Mouse (Mus musculus) embryonic stem cell, embryonic (primary cell): ENCODE data around the gene Eif6.

Experiments
- CTCF ChIA-PET, 4 experiments: fragments of 300-600 bp in 2 of 4; fragments of 350-600 bp in 2 of 4; sonication (Branson Sonifier 250); formaldehyde crosslinking; loops; one replicate each; lab custom pipeline; 2022; ENCODE audit warnings: inconsistent platforms in 2 of 4; lab: Charles Lee
- POLR2A ChIA-PET, 4 experiments: fragments of 300-600 bp in 2 of 4; fragments of 350-600 bp in 2 of 4; sonication (Branson Sonifier 250); formaldehyde crosslinking; loops; one replicate each; lab custom pipeline; 2022; ENCODE audit warnings: antibody characterized with exemption in 4 of 4, inconsistent platforms in 1 of 4; lab: Charles Lee

Gene Eif6

DNA sequence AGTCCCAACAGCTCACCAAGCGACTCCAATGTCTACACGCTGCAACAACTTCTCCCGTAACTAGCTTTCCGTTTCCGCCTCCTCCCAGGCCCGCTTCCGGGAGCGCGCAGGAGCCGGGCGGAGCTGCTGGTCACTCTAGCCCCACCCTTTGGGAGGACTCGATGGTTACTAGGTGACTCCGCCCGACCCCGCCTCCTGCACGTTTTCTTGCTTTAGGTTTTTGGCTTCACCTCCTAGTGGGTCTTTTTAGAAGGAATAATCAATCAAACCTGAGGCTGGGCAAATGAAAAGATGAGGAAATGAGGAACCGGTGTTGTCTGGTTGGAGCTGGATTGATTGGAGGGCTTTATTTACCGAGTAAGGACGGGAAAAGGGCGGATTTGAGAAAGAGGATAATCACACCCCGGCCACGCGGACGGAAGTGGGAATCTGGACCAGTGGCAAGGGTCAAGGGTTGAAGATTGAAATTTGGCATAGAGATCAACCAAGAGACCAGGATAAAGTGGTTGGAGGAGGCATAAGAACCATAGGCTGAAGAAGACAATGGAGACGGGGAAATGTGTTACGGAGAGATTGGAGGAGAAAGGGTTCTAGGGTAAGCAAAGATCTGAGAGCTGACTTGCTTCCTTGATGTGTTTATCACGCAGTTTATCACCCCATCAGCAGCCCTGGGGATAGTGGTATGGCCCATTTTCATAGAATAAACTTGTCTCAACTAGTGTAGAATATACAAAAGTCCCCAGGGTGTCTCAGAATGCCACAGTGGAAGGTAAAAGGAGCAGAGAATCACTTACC is at the start of gene Eif6:
Gene Eif6 (minus strand): TSS at position 296 of the 795 bp plus-strand sequence.
- ChIA-PET POLR2A (interaction anchor here (0.6 to 2.9 kb wide), 36 partner anchors 8 to 445 kb away, joined by 3 to 15 read pairs (median 4); partner anchors contain the start of genes Cep250 (in 2 of the 4), BC029722 (in 1 of the 4), Cpne1 (in 1 of the 4) and Fam83c (in 1 of the 4)), CTCF (interaction anchor here in 3 of 4 experiments (0.5 to 1.9 kb wide), 7 partner anchors 8 to 390 kb away, joined by 3 to 8 read pairs (median 4); partner anchors contain the start of gene BC029722 (in 1 of the 3))

DNA sequence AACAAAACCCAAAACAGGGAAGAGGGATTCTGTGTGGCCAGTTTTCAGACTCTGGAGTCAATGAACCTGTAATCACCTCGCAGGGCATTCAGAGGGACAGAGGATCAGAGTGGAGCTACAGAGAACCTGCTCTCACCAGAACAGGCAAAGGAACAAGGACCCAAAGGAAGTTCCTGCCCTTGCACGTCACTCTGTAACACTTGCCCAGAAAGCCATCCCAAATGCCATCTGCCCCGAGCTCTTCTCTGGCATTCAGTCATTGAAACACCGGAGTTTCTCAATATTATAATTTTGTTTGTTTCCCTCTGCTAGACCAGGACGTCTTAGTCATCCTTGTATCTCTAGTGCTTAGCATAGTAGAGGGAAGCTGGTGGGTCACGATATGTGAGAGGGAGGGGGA is 46.9 kb upstream of the Eif6 start:
- CTCF ChIA-PET = interaction anchor here in 1 of 4 experiments (1.4 kb wide), 1 partner anchor 10 kb away, joined by 4 read pairs; no protein-coding TSS in a partner anchor
- POLR2A ChIA-PET = interaction anchor here in 2 of 4 experiments (0.6 to 2.2 kb wide), 8 partner anchors 9 to 823 kb away, joined by 3 to 6 read pairs (median 4); no protein-coding TSS in a partner anchor

DNA sequence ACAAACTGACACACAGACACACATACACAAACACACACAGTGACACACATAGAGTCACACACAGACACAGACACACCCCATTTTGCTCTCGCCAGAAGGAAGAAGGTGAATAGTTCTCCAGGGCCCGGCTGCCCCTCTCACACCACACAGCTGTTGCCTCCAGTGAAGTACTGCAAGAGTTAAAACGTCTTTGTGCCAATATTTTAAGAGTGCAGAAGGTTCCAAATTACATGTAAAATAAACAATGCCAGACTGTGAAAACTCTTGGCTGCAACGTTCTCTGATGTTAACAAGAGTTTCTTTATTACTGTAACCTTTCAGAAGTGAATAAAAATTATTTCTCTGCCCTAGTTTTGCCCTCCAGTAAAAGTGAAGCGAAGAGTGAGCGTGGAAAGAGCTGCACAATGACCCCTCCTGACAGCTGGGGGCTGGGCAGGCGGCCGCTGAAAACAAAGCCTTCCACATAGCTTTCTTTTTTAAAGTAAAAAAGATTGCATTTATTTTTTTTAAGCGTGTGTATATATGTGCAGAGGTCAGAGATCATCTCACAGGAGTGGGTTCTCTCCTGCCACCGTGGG is 46.3 kb upstream of the Eif6 start:
- CTCF ChIA-PET = interaction anchor here in 1 of 4 experiments (1.4 kb wide), 1 partner anchor 10 kb away, joined by 4 read pairs; no protein-coding TSS in a partner anchor
- POLR2A ChIA-PET = interaction anchor here in 2 of 4 experiments (0.6 to 2.2 kb wide), 9 partner anchors 8 to 111 kb away, joined by 3 to 6 read pairs (median 3); no protein-coding TSS in a partner anchor

DNA sequence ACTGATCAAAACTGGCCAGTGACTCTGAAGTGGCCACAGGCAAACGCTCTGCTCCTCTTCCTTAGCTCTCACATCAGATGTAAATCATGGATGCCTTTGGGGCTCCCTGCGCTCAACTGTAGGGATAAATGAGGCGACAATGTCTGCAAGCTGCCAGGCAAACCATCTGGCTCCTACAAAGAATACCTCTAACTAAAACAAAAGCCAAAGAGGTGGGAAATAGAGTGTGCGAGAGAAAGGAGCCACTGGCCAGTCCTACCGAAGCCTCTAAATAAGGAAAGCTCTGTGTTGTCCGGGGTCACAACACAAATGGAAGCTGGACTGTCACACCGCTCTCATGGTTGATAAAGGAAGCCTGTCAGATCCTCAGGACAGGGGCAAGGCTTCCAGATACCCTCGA is 45.8 kb upstream of the Eif6 start:
- POLR2A ChIA-PET = interaction anchor here in 2 of 4 experiments (0.5 to 2.2 kb wide), 7 partner anchors 10 to 553 kb away, joined by 3 to 6 read pairs (median 4); no protein-coding TSS in a partner anchor
- CTCF ChIA-PET = no interaction called here

DNA sequence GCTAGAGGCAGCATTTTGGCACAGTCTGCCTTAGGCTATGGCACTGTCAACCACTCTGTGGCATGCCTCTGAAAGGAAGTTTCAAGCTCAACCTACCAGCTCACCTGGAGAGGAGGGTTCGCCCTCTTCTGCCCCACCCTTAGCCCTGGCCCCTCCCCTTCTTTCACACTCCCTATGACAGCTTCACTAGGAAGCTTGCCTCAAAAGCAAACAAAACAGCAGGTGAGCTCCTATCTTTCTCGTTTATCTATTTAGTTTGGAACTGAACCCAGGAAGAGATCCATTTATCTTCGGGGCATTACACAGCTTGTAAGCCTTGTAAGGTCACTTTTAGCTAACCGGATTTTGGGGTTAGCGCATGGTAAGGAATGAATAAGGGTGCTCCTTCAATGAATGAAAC is 43.0 kb upstream of the Eif6 start:
- ChIA-PET CTCF (interaction anchor here in 1 of 4 experiments (0.7 kb wide), 1 partner anchor 54 kb away, joined by 6 read pairs; no protein-coding TSS in a partner anchor), POLR2A (interaction anchor here (0.6 to 2.0 kb wide), 6 partner anchors 13 to 77 kb away, joined by 3 to 6 read pairs (median 3); no protein-coding TSS in a partner anchor)

DNA sequence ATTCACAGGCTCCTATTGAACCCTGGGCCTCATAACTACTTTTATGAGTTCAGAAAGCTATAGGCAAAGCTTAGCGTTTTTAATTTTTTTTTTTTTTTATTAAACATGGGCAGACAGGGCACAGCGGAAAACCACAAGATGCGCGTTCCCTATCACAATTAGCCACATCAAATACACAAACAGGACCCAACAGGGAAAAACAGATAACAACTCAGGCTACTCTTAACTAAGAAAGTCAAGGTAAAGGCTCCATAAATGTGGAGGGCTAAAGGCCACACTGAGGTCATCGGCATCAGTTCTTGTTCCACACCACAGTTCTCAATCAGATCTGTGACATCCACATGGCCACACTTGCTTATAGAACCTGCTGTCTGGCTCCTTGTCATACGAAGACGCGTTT is 41.6 kb upstream of the Eif6 start:
- ChIA-PET CTCF (no interaction called here), POLR2A (interaction anchor here in 3 of 4 experiments (0.5 to 2.0 kb wide), 6 partner anchors 8 to 1213 kb away, joined by 3 to 6 read pairs (median 3); no protein-coding TSS in a partner anchor)

DNA sequence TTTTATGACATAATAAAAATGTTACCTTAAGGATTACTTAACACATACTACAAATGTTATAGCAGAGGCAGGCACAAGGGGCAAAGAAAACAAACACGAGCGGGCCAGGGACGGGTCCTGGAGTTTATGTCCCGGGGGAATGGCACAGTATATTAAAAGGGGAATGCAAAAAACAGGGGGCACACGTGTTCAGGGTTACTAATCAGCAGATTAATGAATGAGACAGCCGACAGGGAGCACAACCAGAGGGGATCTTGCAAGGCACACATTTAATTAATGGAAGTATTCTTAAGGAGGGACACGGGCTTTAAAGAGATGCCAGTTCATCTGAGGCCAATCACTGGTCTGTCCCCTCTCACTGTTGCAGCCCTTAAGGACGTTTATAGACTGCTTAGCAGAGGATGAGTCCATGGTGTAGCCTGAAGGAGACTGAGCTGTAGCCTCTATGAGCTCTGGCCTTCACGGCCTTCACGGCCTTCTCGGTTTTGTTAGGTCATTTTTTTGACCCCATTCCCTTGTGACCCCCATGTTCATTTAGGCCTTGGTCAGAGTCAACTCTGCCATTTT is 36.7 kb upstream of the Eif6 start:
- POLR2A ChIA-PET = interaction anchor here in 2 of 4 experiments (0.7 to 3.2 kb wide), 6 partner anchors 11 to 504 kb away, joined by 3 to 13 read pairs (median 4); partner anchors contain the start of gene Fam83c (in 1 of the 2)
- CTCF ChIA-PET = interaction anchor here in 2 of 4 experiments (0.5 to 1.4 kb wide), 2 partner anchors 12 to 83 kb away, joined by 3 to 5 read pairs; partner anchors contain the start of gene Gdf5 (in 1 of the 2)

DNA sequence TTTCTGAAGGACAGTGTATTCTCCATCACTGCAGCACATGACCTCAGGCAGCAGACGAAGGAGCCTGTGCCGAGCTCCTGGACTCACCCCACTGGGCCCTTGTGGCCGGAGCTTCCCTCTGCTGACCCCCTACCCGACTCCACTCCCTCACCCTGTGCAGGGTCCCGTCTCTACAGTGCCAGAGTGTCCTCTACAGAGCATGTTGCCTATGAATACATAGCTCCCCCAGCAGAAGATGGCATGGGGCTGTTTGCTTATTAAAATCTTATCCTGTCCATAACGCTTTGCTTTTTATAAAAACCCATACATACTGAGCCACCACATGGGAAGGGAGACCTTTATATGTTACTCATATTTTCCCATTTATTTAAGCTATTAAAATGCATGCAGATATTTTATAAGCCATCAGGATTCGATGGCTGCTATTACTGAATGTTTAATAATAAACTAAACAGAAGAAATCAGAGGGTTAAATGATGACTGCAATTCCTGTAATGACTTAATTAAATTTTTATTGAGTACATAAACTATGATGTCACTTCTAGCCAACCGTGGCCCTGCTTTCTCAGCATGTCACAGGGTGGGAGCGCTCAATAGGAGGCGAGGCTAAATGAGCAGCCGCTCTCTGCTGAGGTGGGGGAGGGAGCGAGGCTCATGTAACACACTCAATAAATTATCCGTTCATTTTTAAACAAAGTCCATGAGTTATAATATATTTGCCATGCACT is 36.0 kb upstream of the Eif6 start:
- CTCF ChIA-PET = interaction anchor here in 2 of 4 experiments (0.5 to 0.6 kb wide), 3 partner anchors 12 to 38 kb away, joined by 3 to 4 read pairs (median 3); no protein-coding TSS in a partner anchor

DNA sequence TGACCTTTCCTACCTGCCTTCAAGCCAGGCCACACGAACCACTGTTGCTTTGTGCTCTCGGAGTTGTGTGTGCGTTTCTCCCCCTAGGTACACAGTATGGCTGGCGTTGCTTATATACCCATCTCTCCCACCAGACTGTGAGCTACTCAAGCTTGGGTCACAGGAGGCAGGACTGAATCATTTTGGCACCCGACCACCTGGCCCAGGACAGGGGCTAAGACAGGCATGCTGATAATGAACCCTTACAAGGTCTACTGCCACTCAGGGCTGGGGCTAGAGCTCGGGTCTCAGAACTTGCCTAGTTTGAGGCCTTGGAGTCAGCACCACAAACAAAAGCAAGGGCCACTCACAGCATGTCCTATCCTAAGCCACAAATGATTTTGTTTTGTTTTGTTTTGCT is 34.9 kb upstream of the Eif6 start:
- POLR2A ChIA-PET = interaction anchor here in 2 of 4 experiments (0.6 to 3.2 kb wide), 6 partner anchors 9 to 93 kb away, joined by 3 to 13 read pairs (median 4); no protein-coding TSS in a partner anchor

More for the DNA sequence above, 36.0 kb upstream of the Eif6 start:
- POLR2A ChIA-PET = interaction anchor here in 3 of 4 experiments (0.7 to 3.2 kb wide), 7 partner anchors 10 to 505 kb away, joined by 3 to 13 read pairs (median 4); no protein-coding TSS in a partner anchor

DNA sequence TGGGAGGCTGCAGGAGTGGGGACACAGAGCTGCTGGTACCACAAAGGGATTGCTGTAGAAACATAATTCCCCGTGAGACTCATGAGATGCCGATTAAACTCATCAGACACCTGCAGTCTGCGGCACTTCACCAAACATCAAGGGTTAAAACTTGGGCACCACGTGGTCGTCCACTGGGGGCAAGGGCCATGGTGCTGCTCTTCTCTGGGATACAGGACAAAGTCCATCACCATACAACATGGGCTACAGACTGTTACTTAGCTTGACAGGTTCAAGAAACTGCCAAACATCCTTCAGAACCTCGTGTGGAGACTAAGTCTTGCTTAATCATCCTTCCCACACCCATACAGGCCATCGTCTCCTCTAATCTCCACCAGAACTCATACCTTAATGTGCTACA is 33.4 kb upstream of the Eif6 start:
- ChIA-PET CTCF (no interaction called here), POLR2A (interaction anchor here in 1 of 4 experiments (3.2 kb wide), 1 partner anchor 8 kb away, joined by 13 read pairs; no protein-coding TSS in a partner anchor)

More for the DNA sequence above, 34.9 kb upstream of the Eif6 start:
- CTCF ChIA-PET = no interaction called here

DNA sequence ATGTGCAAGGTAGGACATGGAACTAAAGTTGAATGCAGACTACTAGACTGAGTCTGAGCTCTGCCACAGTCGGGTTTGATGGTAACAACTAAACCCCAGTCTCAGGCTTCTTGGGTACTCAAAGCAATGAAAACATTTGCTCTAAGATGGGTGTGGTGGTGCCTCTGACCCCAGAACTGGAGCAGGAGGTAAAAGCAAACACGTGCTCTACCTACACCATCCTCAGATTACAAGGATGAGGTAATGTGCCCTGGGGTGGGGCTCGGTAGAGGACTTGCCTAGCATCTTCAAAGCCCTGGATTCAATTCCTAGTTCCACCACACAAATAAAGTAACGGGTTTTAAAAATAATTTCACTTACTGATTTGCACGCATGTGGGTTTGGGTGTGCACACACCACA is 25.8 kb upstream of the Eif6 start:
- POLR2A ChIA-PET = interaction anchor here in 3 of 4 experiments (0.6 to 3.2 kb wide), 10 partner anchors 9 to 104 kb away, joined by 3 to 13 read pairs (median 3); partner anchors contain the start of genes Cep250 (in 2 of the 3) and Eif6 (in 1 of the 3)
- CTCF ChIA-PET = interaction anchor here in 2 of 4 experiments (0.5 to 1.0 kb wide), 3 partner anchors 93 to 151 kb away, joined by 3 to 8 read pairs (median 3); no protein-coding TSS in a partner anchor

DNA sequence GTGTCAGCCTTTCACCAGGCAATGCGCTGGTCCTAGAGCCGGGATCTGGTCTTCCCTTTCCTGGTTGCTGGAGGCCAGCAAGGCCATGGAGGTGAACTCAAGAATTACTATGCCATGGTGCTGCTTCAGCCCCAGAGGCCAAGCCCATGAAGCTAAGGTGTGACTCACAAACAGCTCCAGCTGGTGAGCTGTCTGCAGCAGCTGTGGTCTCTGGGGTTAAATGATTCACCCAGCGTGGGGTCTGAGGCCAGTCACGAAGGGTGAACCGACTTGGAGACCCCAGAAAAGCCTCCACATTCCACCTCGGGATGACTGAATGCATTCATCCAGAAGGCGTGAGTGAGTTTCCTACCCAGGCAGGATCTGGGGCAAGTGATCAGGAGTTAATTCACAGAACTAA is 23.4 kb upstream of the Eif6 start:
- ChIA-PET POLR2A (interaction anchor here in 2 of 4 experiments (0.7 to 1.9 kb wide), 18 partner anchors 10 to 98 kb away, joined by 3 to 9 read pairs (median 4); partner anchors contain the start of genes BC029722 (in 2 of the 2), Eif6 (in 2 of the 2), Fam83c (in 1 of the 2) and Gm15557 (in 1 of the 2)), CTCF (interaction anchor here in 3 of 4 experiments (0.5 to 5.5 kb wide), 4 partner anchors 16 to 648 kb away, joined by 3 to 32 read pairs (median 4); partner anchors contain the start of genes Fam83c (in 1 of the 3), Gdf5 (in 1 of the 3) and Trpc4ap (in 1 of the 3))

DNA sequence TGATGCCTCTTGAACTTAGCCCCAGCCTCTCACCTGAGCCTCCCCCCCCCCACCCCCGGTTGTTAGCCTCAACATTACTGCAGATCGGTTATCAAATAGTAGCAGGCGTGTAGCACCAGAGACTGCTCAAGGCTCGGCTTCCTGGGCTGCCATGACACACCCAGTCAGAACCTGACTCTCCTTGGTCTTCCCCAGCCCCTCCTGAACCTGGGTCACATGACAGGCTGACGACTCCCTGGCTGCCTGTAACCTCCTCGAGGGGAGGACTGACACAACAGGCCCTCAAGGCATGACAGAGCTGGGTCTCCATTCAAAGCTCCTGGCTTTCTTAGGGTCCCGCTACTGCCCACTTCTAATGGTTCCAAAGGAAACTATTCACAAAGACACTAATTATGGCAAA is 22.7 kb upstream of the Eif6 start:
- ChIA-PET CTCF (interaction anchor here in 3 of 4 experiments (0.6 to 5.5 kb wide), 9 partner anchors 9 to 216 kb away, joined by 3 to 32 read pairs (median 4); partner anchors contain the start of genes Gdf5 (in 2 of the 3), Cep250 (in 1 of the 3), Fam83c (in 1 of the 3) and Trpc4ap (in 1 of the 3)), POLR2A (interaction anchor here in 3 of 4 experiments (0.6 to 1.9 kb wide), 30 partner anchors 9 to 264 kb away, joined by 3 to 9 read pairs (median 4); partner anchors contain the start of genes BC029722 (in 2 of the 3), Eif6 (in 2 of the 3), Gm15557 (in 2 of the 3) and Fam83c (in 1 of the 3))

DNA sequence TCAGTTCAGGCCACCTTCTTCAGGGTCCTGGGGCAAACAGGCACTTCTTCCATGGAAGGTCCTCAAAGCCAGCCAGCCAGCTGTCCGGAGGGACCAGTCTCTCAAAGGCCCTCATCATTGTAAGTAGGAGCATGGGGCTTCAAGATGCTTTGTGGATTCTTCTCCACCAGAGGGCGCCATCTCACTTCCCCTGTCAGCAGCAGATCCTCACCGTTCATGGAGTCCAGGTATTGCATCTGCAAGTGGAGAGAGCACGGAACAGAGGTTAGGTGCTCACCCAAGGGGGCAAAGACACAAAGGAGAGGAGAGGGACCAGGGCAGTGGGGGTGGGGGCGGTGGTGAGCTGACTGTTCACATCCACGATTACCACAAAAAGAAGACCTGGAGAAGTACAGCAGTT is 21.6 kb upstream of the Eif6 start:
- POLR2A ChIA-PET = interaction anchor here in 1 of 4 experiments (0.9 to 1.6 kb wide), 5 partner anchors 22 to 55 kb away, joined by 3 to 6 read pairs (median 4); partner anchors contain the start of gene Eif6
- CTCF ChIA-PET = interaction anchor here in 2 of 4 experiments (2.0 to 5.5 kb wide), 2 partner anchors 98 kb away, joined by 5 to 32 read pairs; partner anchors contain the start of gene Gdf5 (in 1 of the 2)

DNA sequence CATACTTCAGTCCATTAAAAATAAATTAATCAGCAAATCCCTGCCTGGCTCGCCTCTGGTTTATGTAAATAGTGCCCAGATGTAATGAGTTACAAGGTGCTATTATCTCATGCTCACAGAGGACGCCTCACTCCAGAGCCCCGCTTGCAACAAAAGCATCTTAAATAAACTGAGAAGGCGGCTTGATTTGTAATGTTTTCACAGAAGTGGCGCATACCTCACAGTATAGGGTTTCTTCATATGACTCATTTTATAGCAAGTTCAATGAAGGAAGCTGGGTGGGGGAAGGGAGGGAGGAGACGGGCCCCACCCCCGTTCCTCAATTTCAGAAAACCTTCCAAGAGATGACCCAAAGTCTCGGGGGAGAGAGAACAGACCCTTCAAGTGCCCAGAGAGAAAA is 20.2 kb upstream of the Eif6 start:
- POLR2A ChIA-PET = interaction anchor here in 2 of 4 experiments (1.5 kb wide), 2 partner anchors 21 to 37 kb away, joined by 3 to 4 read pairs; partner anchors contain the start of gene Eif6 (in 1 of the 2)
- CTCF ChIA-PET = interaction anchor here in 1 of 4 experiments (5.5 kb wide), 1 partner anchor 99 kb away, joined by 32 read pairs; the partner anchor contains the start of gene Gdf5

DNA sequence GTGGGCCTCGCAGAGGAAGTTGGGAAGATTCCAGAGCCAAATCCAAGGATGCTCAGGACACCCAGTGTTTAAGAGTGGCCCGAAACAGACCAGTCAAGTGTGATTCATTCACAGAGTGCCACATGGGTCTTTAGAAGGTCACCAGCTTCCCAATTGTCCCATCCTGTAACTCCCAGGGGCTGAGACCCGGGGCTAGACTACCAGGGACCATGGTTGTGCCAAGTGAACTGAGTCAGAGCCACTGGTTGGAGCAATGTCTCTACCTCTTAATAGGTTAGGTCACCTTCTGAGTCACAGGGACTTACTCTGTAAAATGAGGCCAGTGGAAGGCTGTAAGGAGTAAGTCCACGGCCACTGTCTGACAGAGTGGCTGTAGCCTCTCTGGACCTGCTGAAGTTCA is 12.2 kb upstream of the Eif6 start:
- ChIA-PET CTCF (no interaction called here), POLR2A (interaction anchor here in 2 of 4 experiments (1.1 to 1.9 kb wide), 3 partner anchors 10 to 90 kb away, joined by 3 to 6 read pairs (median 6); partner anchors contain the start of gene Eif6 (in 1 of the 2))
